Mouse (Mus musculus) lung, postnatal 0 days (tissue): ENCODE measurements around the gene Ralgps2.

Source experiments
- CTCF ChIP-seq: IDR thresholded peaks from 2 replicates; pipeline ENCODE4 v1.5.1; 2016; ENCODE audit warnings: antibody characterized with exemption, mild to moderate bottlenecking
- EP300 ChIP-seq: IDR thresholded peaks from 2 replicates; pipeline ENCODE4 v1.6.1; 2016; ENCODE audit warnings: antibody characterized with exemption, mild to moderate bottlenecking, control low read depth

- TF ChIP-seq EP300 (no peak), CTCF (no peak)
Measured at GRCm38 (mm10) chr1:156954216-156954615, 14.8 kb upstream of the Ralgps2 start.
